Comparison of ENCODE assay signal across 8 mouse cellular contexts in the genomic region with DNA sequence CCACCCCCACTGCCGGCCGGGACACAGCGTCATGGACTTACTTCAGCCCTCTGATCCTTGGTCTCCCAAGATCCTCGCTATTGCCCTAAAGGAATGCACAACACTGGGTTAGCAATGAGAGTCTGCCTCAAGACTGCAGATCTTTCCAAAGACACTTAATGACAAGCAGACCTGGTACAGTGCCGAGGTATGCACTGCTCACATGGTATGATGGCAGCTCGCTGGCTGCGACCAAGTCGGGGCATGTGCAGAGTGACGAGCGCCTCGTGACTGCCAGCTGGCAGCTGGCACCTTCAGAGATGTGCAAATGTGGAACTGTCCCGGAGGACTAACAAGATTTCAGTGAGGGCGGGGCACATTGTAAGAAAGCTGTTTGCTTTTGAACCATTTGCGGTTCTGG.
DNase-seq lines count a peak whose midpoint lies in the region; TF ChIP-seq lines count a peak whose summit lies in the region.

No protein-coding gene starts in this region.

- H3K4me1 ChIP-seq in kidney, adult 2 months (ENCODE audit: control insufficient read depth, insufficient read depth, low read length) = peaks cover 24% of the 10 kb centered on the region

- no peaks in the 10 kb centered on the region for H3K36me3 ChIP-seq in kidney, adult 2 months (ENCODE audit: control insufficient read depth, insufficient read depth, low read length)

- H3K27ac ChIP-seq in kidney, adult 2 months (ENCODE audit: insufficient read depth, low read depth, low read length) = peak overlapping the region; percentile 53; the same call in 1 of the 2 replicates

- WGBS in kidney, adult 2 months = 60% methylated on average over 14 of the region's 14 CpGs

- TF ChIP-seq POLR2A in kidney, adult 2 months (IDR thresholded peaks at IDR 0.05; ENCODE audit: low read depth, low read length) = no peak

- intact Hi-C loops in left cerebral cortex, postnatal 14 days (cut with DNase I) = no loop called here

- H3K27me3 ChIP-seq in kidney, adult 2 months (replicated peaks; ENCODE audit: control insufficient read depth, insufficient read depth, low read length) = no peaks in the 10 kb centered on the region

- TF ChIP-seq CTCF in kidney, adult 2 months (conservative IDR thresholded peaks at IDR 0.05; ENCODE audit: insufficient read depth, insufficient read length, low read depth, low read length) = no peak

- peak; percentile 15 for DNase-seq in ovary, postnatal 36 days (ENCODE audit: low spot score)
- DNase-seq in ovary, postnatal 10 days (ENCODE audit: low spot score) = no peak
- DNase-seq in frontal cortex, postnatal 25 days (ENCODE audit: low spot score in 2 of 2) = peak; percentile 35 to 36
- peak; percentile 71 for DNase-seq in kidney, adult 2 months
- peak; percentile 67 to 92 for DNase-seq in left cerebral cortex, postnatal 14 days (ENCODE audit: low spot score in 2 of 2)
- peak; percentile 77 to 86 for DNase-seq in right cerebral cortex, postnatal 10 days (ENCODE audit: low spot score in 2 of 2)
- DNase-seq in testis, postnatal 10 days (ENCODE audit: low spot score) = no peak
- DNase-seq in embryo, embryonic 11 days = no peak

- H3K4me3 ChIP-seq in kidney, adult 2 months (ENCODE audit: insufficient read depth, low read depth, low read length) = no peak overlapping the region

Comparison
In these comparisons a context has a peak if more than half of its experiments do, and no peak if none do; other contexts are left out.
1. DNase-seq: peak in ovary, postnatal 36 days (single experiment), frontal cortex, postnatal 25 days (2 of 2), kidney, adult 2 months (single experiment), left cerebral cortex, postnatal 14 days (2 of 2) and right cerebral cortex, postnatal 10 days (2 of 2); none in ovary, postnatal 10 days (single experiment), testis, postnatal 10 days (single experiment) and embryo, embryonic 11 days (single experiment).